Mouse (Mus musculus) stomach, embryonic 16.5 days (tissue): Measurements from ENCODE around the gene Aar2. TPM values are rescaled to one million over a fixed set of nuclear protein-coding genes. Genes with fewer than 3 reads are reported as not detected.
A peak's percentile ranks its signal among the peaks of the same experiment; 100 is the strongest.

Experiments used
- ATAC-seq: fragments of 200-750 bp; cut with Nextera tagmentation; 2 replicates; pipeline ENCODE4 v1.8.0; 2017; ENCODE audit warnings: moderate number of reproducible peaks, moderate TSS enrichment; ENCODE audit not compliant: insufficient read depth, low FRiP score
- H3K27ac ChIP-seq: fragments of 300-500 bp; sonication (generic); 2 replicates; pipeline ENCODE4 v1.5.1; 2014; ENCODE audit warnings: low read length
- H3K27me3 ChIP-seq: fragments of 300-500 bp; sonication (generic); 2 replicates; pipeline ENCODE4 v1.6.1; 2014; ENCODE audit warnings: low read length, control low read depth, mixed read lengths; ENCODE audit not compliant: control insufficient read depth, insufficient read depth
- H3K36me3 ChIP-seq: fragments of 300-500 bp; sonication (generic); 2 replicates; pipeline ENCODE4 v1.6.1; 2014; ENCODE audit warnings: low read length; ENCODE audit not compliant: control insufficient read depth, insufficient read depth
- H3K4me1 ChIP-seq: fragments of 300-500 bp; sonication (generic); 2 replicates; pipeline ENCODE4 v1.6.1; 2014; ENCODE audit warnings: low read length, control low read depth, mixed read lengths; ENCODE audit not compliant: control insufficient read depth, insufficient read depth
- H3K4me2 ChIP-seq: fragments of 300-500 bp; sonication (generic); 2 replicates; pipeline ENCODE4 v1.6.1; 2014; ENCODE audit warnings: low read depth, low read length, mixed read lengths
- H3K4me3 ChIP-seq: fragments of 300-500 bp; sonication (generic); replicated peaks from 2 replicates; pipeline ENCODE4 v1.5.1; 2014; ENCODE audit warnings: mild to moderate bottlenecking, low read length
- H3K9ac ChIP-seq: fragments of 300-500 bp; sonication (generic); 2 replicates; pipeline ENCODE4 v1.6.1; 2014; ENCODE audit warnings: low read length
- H3K9me3 ChIP-seq: fragments of 300-500 bp; sonication (generic); replicated peaks from 2 replicates; pipeline ENCODE4 v1.6.1; 2016; ENCODE audit warnings: low read length, control low read depth; ENCODE audit not compliant: control insufficient read depth
- WGBS: fragments of 180-500 bp; shearing (Covaris S2); extraction: QIAGEN DNeasy Blood & Tissue Kit; methylation state at CpG from one replicate; pipeline ENCODE4 v1.1.7; 2014; 5-methylcytosine and 5-hydroxymethylcytosine counted together
- polyA plus RNA-seq: library from polyadenylated mRNA; unstranded; fragments of >200 nt; fragmentation: Nextera tagmentation; extraction: Ambion mirVana; gene quantifications from 2 replicates; pipeline ENCODE4 v1.2.1, GENCODE M21; 2015

Gene Aar2
- polyA plus RNA-seq, 1 experiment from 2014 or later: 30.5 TPM

DNA sequence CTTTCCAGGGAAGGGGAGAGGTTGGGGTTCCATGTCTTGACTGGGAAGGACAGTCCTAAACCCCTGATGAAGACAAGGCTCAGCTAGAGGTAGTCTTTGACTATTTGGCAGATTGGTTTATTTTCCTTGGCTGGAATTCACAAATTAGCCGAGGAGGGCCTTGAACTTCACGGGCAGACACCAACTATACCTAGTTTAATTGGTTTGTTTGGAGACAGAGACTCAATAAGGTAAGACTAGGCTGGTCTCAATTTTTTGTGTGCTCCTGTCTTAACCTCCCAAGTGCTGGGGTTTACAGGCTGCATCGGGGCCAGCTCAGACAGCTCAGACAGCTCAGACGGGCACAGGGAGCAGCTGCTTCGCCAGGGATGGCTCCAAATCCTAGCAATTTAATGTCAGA, 33.1 kb downstream of the Aar2 start:
- Histone ChIP-seq H3K27me3 (no peaks in the 10 kb centered on the region), H3K4me3 (no peak overlapping the region), H3K27ac (no peak overlapping the region), H3K4me1 (no peaks in the 10 kb centered on the region), H3K9ac (no peak overlapping the region), H3K36me3 (no peaks in the 10 kb centered on the region), H3K4me2 (no peak overlapping the region), H3K9me3 (no peaks in the 10 kb centered on the region)
- 68% methylated on average over 5 of the region's 5 CpGs for WGBS
- no peak for ATAC-seq

DNA sequence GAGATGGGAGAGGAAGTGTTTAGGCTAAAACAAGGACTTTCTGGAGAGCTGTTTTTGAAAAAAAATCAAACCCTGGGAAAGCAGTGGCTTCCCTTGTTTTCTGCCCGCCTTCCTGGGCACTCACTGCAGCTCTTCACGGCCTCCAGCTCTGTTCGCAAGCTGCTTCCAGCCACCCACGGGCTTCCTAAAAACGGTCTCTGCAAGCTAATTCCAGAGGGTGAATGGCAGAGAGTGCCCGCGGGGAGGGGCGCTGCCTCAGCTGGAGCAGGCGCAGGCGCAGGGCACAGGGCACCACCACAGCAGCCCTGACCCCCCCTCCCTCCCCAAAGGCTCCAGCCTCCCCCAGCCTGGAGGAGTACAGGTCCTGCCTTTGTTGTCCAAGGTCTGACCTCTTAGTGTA, 33.9 kb downstream of the Aar2 start:
- no peaks in the 10 kb centered on the region for H3K9me3 ChIP-seq
- no peaks in the 10 kb centered on the region for H3K4me1 ChIP-seq

DNA sequence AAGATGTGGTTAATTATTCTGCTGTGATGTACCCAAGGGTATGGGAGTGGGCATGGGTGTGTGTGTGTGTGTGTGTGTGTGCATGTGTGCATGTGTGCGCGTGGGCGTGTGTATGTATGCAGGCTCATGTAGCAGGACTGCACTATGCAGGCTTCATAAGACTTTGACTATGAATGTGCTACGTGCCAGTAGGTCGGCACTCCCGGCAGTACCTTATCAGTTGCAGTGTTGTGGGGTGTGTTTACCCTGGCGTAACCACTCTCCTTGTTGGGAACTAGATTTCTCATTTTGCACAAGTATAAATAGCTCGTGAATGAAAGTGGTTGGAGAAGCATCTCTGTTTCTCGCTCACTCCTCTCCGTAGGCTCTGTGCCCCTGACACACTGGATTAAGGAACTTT, 35.5 kb downstream of the Aar2 start:
- Histone ChIP-seq H3K4me2 (no peak overlapping the region), H3K4me1 (no peaks in the 10 kb centered on the region), H3K27ac (no peak overlapping the region), H3K36me3 (no peaks in the 10 kb centered on the region), H3K27me3 (no peaks in the 10 kb centered on the region), H3K4me3 (no peak overlapping the region), H3K9me3 (no peaks in the 10 kb centered on the region), H3K9ac (no peak overlapping the region)
- peak; percentile 64; the same call in 1 of the 2 replicates for ATAC-seq
- WGBS: 76% methylated on average over 10 of the region's 10 CpGs

More for the DNA sequence above, 33.9 kb downstream of the Aar2 start:
- no peaks in the 10 kb centered on the region for H3K36me3 ChIP-seq
- ATAC-seq: no peak
- no peak overlapping the region for H3K9ac ChIP-seq
- H3K4me2 ChIP-seq: no peak overlapping the region
- H3K4me3 ChIP-seq: no peak overlapping the region
- 60% methylated on average over 10 of the region's 10 CpGs for WGBS
- H3K27ac ChIP-seq: no peak overlapping the region
- no peaks in the 10 kb centered on the region for H3K27me3 ChIP-seq

DNA sequence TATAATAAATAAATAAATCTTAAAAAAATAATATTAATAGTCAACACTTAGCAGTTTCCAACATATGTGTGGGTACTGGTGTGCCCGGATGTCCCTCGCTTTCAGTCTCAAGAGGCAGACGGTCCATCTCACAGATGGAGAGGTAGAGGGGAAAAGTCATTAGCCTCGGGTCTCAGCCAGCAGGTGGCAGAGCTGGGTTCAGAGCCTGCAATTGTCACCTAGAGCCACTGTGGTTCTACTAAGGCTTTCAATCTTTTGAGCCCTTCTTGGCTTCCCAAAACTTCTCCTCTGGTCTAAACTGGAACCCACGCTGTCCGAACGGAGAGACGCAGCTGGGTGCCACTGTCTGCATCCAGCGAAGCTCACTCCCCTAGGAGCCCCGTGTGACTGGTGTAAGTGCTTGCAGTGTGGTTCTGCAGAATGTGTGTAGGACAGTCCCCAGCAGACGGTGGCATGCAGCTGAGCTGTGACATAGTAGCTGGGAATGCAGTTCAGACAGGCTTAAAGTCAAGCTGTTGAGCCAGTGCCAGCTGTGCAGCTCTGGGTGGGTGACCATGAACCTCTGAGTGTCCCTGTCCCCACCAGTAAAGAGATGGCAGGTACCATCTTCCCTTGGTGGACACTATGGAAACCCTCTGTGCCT, 36.9 kb downstream of the Aar2 start:
- no peak overlapping the region for H3K4me3 ChIP-seq
- 55% methylated on average over 11 of the region's 11 CpGs for WGBS
- H3K4me2 ChIP-seq: no peak overlapping the region
- no peak overlapping the region for H3K27ac ChIP-seq
- H3K36me3 ChIP-seq: no peaks in the 10 kb centered on the region
- no peak overlapping the region for H3K9ac ChIP-seq
- H3K9me3 ChIP-seq: no peaks in the 10 kb centered on the region
- no peaks in the 10 kb centered on the region for H3K27me3 ChIP-seq
- no peak for ATAC-seq
- H3K4me1 ChIP-seq: no peaks in the 10 kb centered on the region

DNA sequence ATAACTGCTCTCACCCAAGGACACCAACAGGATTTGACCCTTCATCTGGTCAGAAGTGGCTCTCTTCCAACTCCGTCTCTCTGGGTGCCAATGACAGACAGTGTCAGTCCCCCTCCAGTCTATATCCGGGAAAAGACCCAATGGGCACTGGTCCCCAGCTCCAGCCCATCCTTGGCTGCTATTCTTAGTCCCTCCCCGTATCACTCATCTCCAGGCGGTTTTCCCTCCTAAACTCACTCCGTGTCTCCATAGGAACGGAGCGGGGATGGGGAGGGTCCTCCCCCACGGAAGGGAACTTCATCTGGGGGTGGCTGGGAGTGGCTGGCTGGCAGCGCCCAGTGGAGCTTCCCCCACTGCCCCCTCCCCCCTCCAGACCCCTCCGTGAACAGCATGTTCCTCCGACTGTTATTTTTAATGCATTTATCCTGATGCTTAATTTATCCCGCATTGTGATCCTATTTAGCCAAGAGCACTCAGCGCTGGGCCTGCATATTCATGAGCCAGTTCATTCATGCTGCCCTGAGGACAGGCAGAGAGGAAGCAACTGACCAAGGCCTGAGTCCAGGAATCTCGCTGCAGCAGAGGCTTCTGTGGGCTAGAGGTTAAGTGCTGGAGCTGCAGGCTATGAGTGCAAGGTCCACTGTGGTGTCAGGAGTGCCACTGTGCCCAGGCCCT, 37.5 kb downstream of the Aar2 start:
- ATAC-seq: no peak
- Histone ChIP-seq H3K4me2 (no peak overlapping the region), H3K9me3 (no peaks in the 10 kb centered on the region), H3K27ac (no peak overlapping the region), H3K36me3 (no peaks in the 10 kb centered on the region), H3K4me3 (no peak overlapping the region), H3K27me3 (no peaks in the 10 kb centered on the region), H3K9ac (no peak overlapping the region), H3K4me1 (no peaks in the 10 kb centered on the region)
- WGBS: 55% methylated on average over 14 of the region's 14 CpGs

DNA sequence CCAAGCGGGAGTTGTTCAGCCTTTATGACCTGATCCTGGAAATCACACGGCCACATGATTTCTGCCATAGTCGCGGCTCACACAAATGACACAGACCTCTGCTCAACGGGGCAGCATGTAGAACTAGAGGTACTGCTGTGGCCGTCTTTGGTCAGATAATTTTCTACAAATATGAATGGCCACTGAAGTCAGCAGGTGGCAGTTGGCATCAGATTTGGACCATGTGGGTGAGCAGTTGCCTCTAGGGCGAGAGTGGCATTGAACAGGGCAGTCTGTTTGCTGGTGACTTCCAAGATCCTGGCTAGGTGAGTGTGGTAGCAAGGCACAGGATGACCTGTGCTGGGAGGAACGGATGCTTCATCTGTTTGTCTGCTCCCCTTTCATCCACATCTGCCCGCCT, 42.1 kb downstream of the Aar2 start:
- H3K9ac ChIP-seq: no peak overlapping the region
- H3K4me1 ChIP-seq: no peaks in the 10 kb centered on the region
- no peak for ATAC-seq
- 87% methylated on average over 9 of the region's 9 CpGs for WGBS
- H3K36me3 ChIP-seq: no peaks in the 10 kb centered on the region
- H3K9me3 ChIP-seq: no peaks in the 10 kb centered on the region
- no peak overlapping the region for H3K4me3 ChIP-seq
- no peak overlapping the region for H3K4me2 ChIP-seq
- no peaks in the 10 kb centered on the region for H3K27me3 ChIP-seq
- no peak overlapping the region for H3K27ac ChIP-seq

DNA sequence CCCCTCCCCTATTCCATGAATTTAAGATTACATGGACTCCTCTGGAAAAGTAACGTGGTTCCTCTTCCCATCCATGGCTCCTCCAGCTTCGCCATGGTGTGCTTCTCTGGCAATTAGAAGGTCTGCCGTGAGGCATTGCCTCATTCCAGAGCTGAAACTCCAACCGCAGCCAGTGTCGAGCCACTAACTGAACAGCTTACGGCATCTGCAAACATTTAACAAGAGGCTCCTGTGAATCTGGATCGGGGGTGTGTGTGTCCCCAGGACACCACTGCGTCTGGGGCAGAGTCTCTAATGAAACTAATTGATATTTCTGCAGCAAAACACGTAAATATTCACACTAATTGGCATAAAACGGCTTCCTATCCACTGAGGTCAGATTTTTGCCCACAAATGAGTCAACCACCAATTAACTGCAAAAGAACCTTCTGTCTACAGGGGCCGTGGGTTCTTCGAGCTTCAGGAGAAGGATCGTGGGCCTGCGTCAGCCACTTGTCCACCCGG, 47.7 kb downstream of the Aar2 start:
- WGBS: 67% methylated on average over 15 of the region's 15 CpGs
- Histone ChIP-seq H3K36me3 (no peaks in the 10 kb centered on the region), H3K9ac (no peak overlapping the region), H3K27ac (no peak overlapping the region), H3K4me3 (no peak overlapping the region), H3K27me3 (no peaks in the 10 kb centered on the region), H3K9me3 (no peaks in the 10 kb centered on the region), H3K4me2 (no peak overlapping the region), H3K4me1 (no peaks in the 10 kb centered on the region)
- ATAC-seq: no peak

DNA sequence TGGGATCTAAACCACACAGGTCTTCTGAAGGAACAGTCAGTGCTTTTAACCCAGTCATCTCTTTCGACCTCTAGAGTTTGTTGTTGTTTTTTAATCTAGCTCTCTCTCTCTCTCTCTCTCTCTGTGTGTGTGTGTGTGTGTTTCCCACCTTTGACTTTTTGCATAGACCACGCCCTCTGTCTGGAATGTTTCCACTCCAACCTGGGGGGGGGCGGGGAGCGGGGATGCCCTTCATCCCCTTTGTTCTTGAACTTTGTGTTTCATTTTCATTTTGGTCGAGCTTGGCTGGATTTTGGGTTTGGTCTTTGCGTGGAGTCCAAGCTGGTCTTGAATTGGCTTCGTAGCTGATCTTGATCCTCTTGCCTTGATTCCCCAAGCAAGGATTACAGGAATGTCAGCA, 55.2 kb downstream of the Aar2 start:
- no peak overlapping the region for H3K9ac ChIP-seq
- H3K4me1 ChIP-seq: no peaks in the 10 kb centered on the region
- no peak overlapping the region for H3K27ac ChIP-seq
- no peak overlapping the region for H3K4me2 ChIP-seq
- no peak overlapping the region for H3K4me3 ChIP-seq
- WGBS: 73% methylated on average over 7 of the region's 7 CpGs
- H3K9me3 ChIP-seq: no peaks in the 10 kb centered on the region
- no peaks in the 10 kb centered on the region for H3K27me3 ChIP-seq
- ATAC-seq: no peak
- H3K36me3 ChIP-seq: no peaks in the 10 kb centered on the region

DNA sequence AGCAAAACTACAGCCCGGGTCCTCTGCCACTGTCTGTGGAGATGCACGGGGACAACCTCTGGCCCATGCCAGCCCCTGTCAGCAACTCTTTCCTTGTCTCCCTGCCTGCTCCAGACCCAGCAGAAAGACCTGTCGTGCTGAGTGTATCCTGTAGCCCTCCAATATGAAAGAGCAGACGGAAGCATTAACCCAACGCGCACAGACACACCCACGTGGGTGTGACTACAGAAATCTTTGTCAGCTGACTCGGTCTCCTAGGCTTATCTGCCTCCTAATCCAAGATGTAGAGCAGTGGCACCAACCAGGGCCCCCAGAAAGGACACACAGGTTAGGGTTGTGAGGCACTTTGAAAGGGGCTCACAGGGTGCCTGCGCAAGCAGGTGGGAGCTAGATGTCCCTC, 56.3 kb downstream of the Aar2 start:
- Histone ChIP-seq H3K9ac (no peak overlapping the region), H3K4me2 (no peak overlapping the region), H3K27me3 (no peaks in the 10 kb centered on the region), H3K9me3 (no peaks in the 10 kb centered on the region), H3K4me1 (no peaks in the 10 kb centered on the region), H3K27ac (no peak overlapping the region), H3K36me3 (no peaks in the 10 kb centered on the region), H3K4me3 (no peak overlapping the region)
- no peak for ATAC-seq
- 68% methylated on average over 9 of the region's 9 CpGs for WGBS
